Mouse (Mus musculus) heart, embryonic 11.5 days (tissue): ENCODE measurements at regions not wholly inside any gene's neighbourhood (a gene's known extent, or its start where the extent isn't known, plus 50 kb on each side); places are given as distances from the start of the nearest gene placed in this dataset.
A peak's percentile ranks its signal among the peaks of the same experiment; 100 is the strongest.

Source experiments
- ATAC-seq: fragments of 200-750 bp; cut with Nextera tagmentation; replicated peaks from 2 replicates; pipeline ENCODE4 v1.8.0; 2017; ENCODE audit warnings: moderate library complexity; ENCODE audit not compliant: insufficient number of reproducible peaks, low FRiP score, low TSS enrichment
- H3K27ac ChIP-seq: fragments of 300-500 bp; sonication (generic); 2 replicates; pipeline ENCODE4 v1.5.1; 2014; ENCODE audit warnings: mild to moderate bottlenecking, low read depth, low read length
- H3K27me3 ChIP-seq: fragments of 300-500 bp; sonication (generic); 2 replicates; pipeline ENCODE4 v1.6.1; 2014; ENCODE audit warnings: mild to moderate bottlenecking, low read length, mixed read lengths; ENCODE audit not compliant: control insufficient read depth, insufficient read depth
- H3K36me3 ChIP-seq: fragments of 300-500 bp; sonication (generic); 2 replicates; pipeline ENCODE4 v1.6.1; 2014; ENCODE audit warnings: mild to moderate bottlenecking, low read length, moderate library complexity, mixed read lengths; ENCODE audit not compliant: control insufficient read depth, insufficient read depth
- H3K4me1 ChIP-seq: fragments of 300-500 bp; sonication (generic); 2 replicates; pipeline ENCODE4 v1.6.1; 2014; ENCODE audit warnings: low read length; ENCODE audit not compliant: control insufficient read depth, insufficient read depth
- H3K4me2 ChIP-seq: fragments of 300-500 bp; sonication (generic); 2 replicates; pipeline ENCODE4 v1.6.1; 2014; ENCODE audit warnings: mild to moderate bottlenecking, moderate library complexity
- H3K4me3 ChIP-seq: fragments of 300-500 bp; sonication (generic); 2 replicates; pipeline ENCODE4 v1.5.1; 2014; ENCODE audit warnings: low read depth, low read length
- H3K9ac ChIP-seq: fragments of 300-500 bp; sonication (generic); 2 replicates; pipeline ENCODE4 v1.6.1; 2014; ENCODE audit warnings: mild to moderate bottlenecking, low read depth, low read length, moderate library complexity
- H3K9me3 ChIP-seq: fragments of 300-500 bp; sonication (generic); replicated peaks from 2 replicates; pipeline ENCODE4 v1.6.1; 2016; ENCODE audit warnings: low read length; ENCODE audit not compliant: control insufficient read depth
- WGBS: fragments of 180-500 bp; shearing (Covaris S2); extraction: QIAGEN DNeasy Blood & Tissue Kit; methylation state at CpG from one replicate; pipeline ENCODE4 v1.1.7; 2014; ENCODE audit not compliant: insufficient replicate concordance; 5-methylcytosine and 5-hydroxymethylcytosine counted together

DNA sequence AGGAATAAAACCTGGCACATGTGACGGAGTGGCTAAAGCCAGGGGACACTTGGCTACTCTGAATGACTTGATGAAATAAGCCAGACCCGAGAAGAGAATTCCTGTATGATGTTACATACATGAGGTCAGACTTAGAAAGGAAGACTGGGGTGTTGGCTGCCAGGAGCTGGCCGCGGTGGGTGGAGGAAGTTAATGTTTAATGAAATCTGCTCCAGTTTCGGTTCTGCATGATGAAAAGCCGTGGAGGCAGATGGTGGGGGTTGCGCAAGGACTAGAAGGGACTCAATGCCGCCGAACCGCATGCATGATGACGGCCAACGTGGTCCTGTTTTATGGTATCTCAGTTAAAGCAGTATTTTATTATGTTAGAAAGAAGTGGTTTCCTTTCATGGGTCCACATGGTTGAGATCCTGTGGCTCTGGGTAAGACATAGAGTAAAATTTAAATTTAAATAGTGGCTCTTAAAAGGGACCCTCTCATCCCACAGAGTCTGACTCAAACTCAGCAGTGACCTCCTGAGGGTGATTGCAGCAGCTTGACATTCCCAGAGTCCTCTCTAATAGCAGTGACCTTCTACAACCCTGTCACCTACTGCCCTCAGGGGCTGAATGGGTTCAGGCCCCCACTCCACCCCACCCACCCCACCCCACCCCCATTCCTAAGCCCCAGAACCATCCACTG, 91.6 kb upstream of the Gpr12 start:
- no peak overlapping the region for H3K9ac ChIP-seq
- H3K4me1 ChIP-seq, result 0 out of 2 replicates have a peak, but pooled peaks cover 3% of the 10 kb centered on the region
- H3K9me3 ChIP-seq, result 0 out of 2 replicates have a peak, but pooled peaks cover 2% of the 10 kb centered on the region
- no peak overlapping the region for H3K4me3 ChIP-seq
- H3K27ac ChIP-seq, result no peak overlapping the region
- 85% methylated on average over 12 of the region's 12 CpGs for WGBS
- H3K36me3 ChIP-seq, result no peaks in the 10 kb centered on the region
- no peak overlapping the region for H3K4me2 ChIP-seq
- no peaks in the 10 kb centered on the region for H3K27me3 ChIP-seq
- no peak for ATAC-seq

DNA sequence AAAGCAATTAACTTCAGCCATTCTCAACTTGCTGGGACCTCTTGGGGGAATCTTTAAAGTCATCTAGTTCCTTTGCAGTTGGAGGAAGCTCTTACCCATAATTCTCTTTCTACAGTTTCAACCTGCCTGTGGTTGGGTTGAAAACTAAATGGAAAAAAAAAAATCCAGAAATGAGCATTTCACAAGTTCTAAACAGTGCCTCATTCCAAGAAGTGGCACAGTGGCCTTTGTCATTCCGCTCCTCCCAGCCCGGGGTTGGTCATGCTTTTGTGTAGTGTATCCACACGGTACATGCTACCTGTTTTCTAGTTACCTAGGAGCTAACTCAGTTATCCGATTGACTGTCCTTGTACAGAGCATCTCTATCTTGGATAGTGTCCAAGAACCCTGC, 90.8 kb upstream of the Gpr12 start:
- Histone ChIP-seq H3K36me3 (no peaks in the 10 kb centered on the region), H3K27me3 (no peaks in the 10 kb centered on the region), H3K27ac (peak overlapping the region; percentile 59; the same call in 1 of the 2 replicates), H3K4me1 (0 out of 2 replicates have a peak, but pooled peaks cover 3% of the 10 kb centered on the region), H3K4me3 (no peak overlapping the region), H3K9ac (no peak overlapping the region), H3K4me2 (no peak overlapping the region), H3K9me3 (0 out of 2 replicates have a peak, but pooled peaks cover 2% of the 10 kb centered on the region)
- WGBS, result 92% methylated on average over 4 of the region's 4 CpGs
- ATAC-seq, result no peak

DNA sequence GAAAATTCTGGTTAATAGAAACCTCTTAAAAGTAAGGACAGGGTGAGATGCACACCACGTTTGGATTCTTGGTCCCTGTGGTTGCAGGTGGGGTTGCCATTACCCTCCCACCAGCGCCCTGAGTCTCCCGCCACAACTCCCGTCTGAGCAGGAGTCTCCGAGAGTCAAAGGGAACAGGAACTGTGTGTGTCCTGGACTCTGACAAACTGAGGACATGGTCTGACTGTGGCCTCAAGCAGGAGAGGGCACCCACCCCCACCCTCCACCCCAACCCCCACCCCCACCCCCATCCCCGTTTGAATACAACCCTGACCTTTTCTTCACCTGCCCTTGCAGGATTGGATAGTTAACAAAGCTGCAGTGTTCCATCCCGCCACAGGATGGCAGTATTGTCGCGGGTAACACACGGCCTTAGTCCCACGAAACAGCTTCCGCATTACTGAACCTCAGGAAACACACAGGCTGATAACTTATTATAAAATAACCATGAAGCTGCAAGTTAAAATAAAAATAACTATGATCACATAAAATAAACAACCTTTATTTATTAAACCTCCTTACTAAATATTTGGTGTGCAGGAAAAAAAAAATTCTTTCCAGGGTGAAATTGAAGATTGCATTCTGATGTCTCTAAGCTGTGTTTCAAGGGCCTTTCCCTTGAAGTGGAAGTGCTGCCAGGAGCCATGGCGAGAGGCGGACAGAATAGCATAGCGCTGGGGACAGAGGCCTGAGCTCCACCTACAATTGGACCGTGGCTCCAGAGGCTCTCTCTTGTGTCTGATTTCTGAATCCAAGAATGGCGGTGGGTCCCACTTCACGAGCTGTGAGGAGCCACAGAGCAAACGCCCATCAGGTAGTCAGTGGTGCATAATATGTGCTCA, 90.2 kb upstream of the Gpr12 start:
- Histone ChIP-seq H3K36me3 (no peaks in the 10 kb centered on the region), H3K9ac (no peak overlapping the region), H3K27ac (peak overlapping the region; percentile 59; the same call in 1 of the 2 replicates), H3K4me1 (0 out of 2 replicates have a peak, but pooled peaks cover 3% of the 10 kb centered on the region), H3K4me2 (no peak overlapping the region), H3K27me3 (no peaks in the 10 kb centered on the region), H3K4me3 (no peak overlapping the region), H3K9me3 (0 out of 2 replicates have a peak, but pooled peaks cover 2% of the 10 kb centered on the region)
- 22% methylated on average over 19 of the region's 19 CpGs for WGBS
- ATAC-seq, result peak; percentile 68; the same call in 1 of the 2 replicates

DNA sequence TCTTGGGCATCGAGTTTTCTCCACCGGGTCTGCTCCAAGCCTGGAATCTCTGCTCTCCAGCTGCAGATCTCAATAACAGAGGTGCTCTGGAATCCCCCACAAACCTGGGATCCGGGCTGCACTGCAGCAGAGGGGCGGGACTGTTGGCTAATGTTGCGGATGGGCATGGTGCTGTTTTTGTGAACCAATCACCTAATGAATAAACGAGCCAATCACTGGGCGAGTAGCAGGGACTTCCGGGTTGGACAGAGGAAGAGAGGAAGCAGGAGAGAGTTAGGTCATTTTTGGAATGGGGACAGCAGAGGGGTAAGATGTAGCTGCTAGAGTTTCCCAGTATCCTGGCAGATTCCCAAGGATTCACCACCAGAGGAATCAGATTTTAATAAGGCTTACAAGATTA, 76.7 kb upstream of the Gpr12 start:
- WGBS, result 63% methylated on average over 8 of the region's 8 CpGs
- no peak overlapping the region for H3K9ac ChIP-seq

DNA sequence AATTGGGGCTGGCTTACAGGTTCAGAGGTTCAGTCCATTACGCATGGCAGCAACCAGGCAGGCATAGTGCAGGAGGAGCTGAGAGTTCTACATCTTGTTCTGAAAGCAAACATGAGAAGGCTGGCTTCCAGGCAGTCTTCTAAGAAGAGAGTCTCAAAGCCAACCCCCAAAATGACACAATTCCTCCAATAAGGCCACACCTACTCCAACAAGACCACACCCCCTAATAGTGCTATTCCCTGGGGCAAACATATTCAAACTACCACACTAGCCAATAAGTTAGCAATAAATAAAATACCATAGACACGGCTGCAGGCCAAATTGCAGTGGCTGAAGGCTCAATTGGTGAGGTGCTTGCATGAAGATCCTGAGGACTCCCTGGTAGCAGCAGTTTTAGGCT, 72.2 kb upstream of the Gpr12 start:
- Histone ChIP-seq H3K9ac (no peak overlapping the region), H3K9me3 (no peaks in the 10 kb centered on the region), H3K4me3 (no peak overlapping the region), H3K36me3 (no peaks in the 10 kb centered on the region), H3K4me1 (no peaks in the 10 kb centered on the region), H3K4me2 (no peak overlapping the region), H3K27ac (no peak overlapping the region), H3K27me3 (no peaks in the 10 kb centered on the region)
- ATAC-seq, result no peak
- 82% methylated on average over 2 of the region's 2 CpGs for WGBS

More for the DNA sequence above, 76.7 kb upstream of the Gpr12 start:
- no peaks in the 10 kb centered on the region for H3K36me3 ChIP-seq
- ATAC-seq, result no peak
- no peak overlapping the region for H3K4me3 ChIP-seq
- H3K4me1 ChIP-seq, result no peaks in the 10 kb centered on the region
- H3K4me2 ChIP-seq, result no peak overlapping the region
- no peaks in the 10 kb centered on the region for H3K9me3 ChIP-seq
- no peak overlapping the region for H3K27ac ChIP-seq
- H3K27me3 ChIP-seq, result no peaks in the 10 kb centered on the region

DNA sequence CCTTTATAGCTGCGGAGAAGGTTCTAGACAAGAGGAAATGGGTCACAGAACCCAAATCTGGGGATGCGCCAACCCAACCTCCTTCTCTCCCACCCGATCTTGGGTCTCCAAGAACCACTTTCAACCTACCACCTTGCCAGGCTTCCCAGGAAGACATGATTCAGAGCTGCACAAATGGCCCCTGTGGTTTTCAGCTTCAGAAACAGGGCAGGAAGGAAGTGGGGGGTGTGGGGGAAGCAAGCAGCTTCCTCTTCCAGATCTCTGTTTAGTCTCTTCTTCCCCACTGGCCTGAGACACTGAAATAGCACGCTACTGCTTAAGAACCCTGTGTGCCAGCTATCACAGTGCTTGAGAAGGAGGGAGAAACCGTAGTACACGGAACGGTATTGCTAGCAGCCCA, 70.4 kb upstream of the Gpr12 start:
- Histone ChIP-seq H3K27ac (no peak overlapping the region), H3K4me1 (no peaks in the 10 kb centered on the region), H3K9ac (no peak overlapping the region), H3K4me3 (no peak overlapping the region), H3K4me2 (no peak overlapping the region), H3K36me3 (no peaks in the 10 kb centered on the region), H3K9me3 (no peaks in the 10 kb centered on the region), H3K27me3 (no peaks in the 10 kb centered on the region)
- ATAC-seq, result no peak
- 66% methylated on average over 7 of the region's 7 CpGs for WGBS

DNA sequence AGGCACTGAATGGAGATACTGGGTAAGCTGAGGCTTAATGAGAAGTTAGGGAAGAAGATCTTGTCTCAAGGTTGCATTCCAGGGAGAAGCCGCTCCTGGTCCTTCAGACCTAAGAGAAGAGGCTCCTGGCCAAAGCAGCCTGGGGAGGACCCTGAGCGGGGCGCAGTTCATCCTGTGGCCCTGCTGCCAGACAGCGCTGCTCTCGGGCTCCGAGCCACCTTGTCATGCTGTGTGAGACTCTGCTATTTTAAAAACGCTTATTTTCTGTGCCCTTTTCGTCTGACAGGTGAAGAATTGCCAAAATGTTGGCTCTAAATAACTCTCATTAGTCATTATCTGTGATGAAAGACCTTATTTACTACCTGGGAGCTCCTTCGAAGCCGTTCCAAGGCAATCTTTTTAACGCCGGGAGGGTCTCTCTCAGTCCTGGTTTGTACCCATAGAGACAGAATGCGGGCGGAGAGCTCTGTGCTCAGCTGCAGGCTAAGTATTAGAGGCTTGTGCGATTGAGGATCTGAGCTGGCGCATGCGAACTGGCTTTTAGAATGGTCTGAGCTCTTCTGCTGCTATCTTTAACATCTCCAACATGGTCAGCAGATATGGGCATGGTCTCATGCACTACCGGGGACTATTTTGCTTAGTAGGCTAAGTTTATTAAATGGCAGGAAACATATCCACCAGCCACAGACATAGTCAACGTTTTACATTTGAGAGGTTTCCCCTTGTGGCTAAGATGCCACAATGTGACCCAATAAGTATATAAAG, 68.8 kb upstream of the Gpr12 start:
- H3K4me1 ChIP-seq, result no peaks in the 10 kb centered on the region
- no peak overlapping the region for H3K9ac ChIP-seq
- H3K27ac ChIP-seq, result no peak overlapping the region
- ATAC-seq, result no peak
- no peaks in the 10 kb centered on the region for H3K9me3 ChIP-seq
- no peak overlapping the region for H3K4me3 ChIP-seq
- no peaks in the 10 kb centered on the region for H3K36me3 ChIP-seq
- no peaks in the 10 kb centered on the region for H3K27me3 ChIP-seq
- 75% methylated on average over 19 of the region's 19 CpGs for WGBS
- no peak overlapping the region for H3K4me2 ChIP-seq

DNA sequence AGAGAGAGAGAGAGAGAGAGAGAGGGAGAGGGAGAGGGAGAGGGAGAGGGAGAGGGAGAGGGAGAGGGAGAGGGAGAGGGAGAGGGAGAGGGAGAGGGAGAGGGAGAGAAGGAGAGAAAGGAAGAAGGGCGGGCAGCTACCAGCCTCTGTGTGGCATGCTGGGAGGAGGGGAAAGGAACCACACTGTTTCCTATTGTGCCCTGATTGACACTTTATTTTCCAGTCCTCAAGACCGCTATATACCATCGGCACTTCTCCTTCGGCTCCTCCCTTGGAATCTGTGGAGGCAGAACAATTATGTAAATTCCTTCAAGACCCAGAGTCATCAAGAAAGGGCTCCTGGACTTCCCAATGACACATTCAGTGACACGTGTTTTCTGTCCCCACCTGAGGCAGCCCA, 67.8 kb upstream of the Gpr12 start:
- H3K9me3 ChIP-seq, result no peaks in the 10 kb centered on the region
- no peak overlapping the region for H3K9ac ChIP-seq
- no peak for ATAC-seq
- H3K27me3 ChIP-seq, result no peaks in the 10 kb centered on the region
- no peak overlapping the region for H3K4me3 ChIP-seq
- no peak overlapping the region for H3K4me2 ChIP-seq
- no peaks in the 10 kb centered on the region for H3K36me3 ChIP-seq
- WGBS, result 61% methylated on average over 5 of the region's 5 CpGs
- no peaks in the 10 kb centered on the region for H3K4me1 ChIP-seq
- H3K27ac ChIP-seq, result no peak overlapping the region
